Mouse (Mus musculus) gastrocnemius, adult 2 months (tissue): ENCODE results near the gene Oprl1. TPM values are rescaled to one million over a fixed set of nuclear protein-coding genes. Genes with fewer than 3 reads are reported as not detected.
A peak's percentile ranks its signal among the peaks of the same experiment; 100 is the strongest.

Source experiments
- DNase-seq: peaks from one replicate; pipeline ENCODE4 v3.0.0; 2022
- H3K27ac ChIP-seq: fragments of 200-600 bp; 2 replicates; pipeline ENCODE4 v1.8.1; 2022; ENCODE audit warnings: mild to moderate bottlenecking
- H3K4me3 ChIP-seq: fragments of 200-600 bp; 2 replicates; pipeline ENCODE4 v1.8.1; 2022; ENCODE audit warnings: mild to moderate bottlenecking, moderate library complexity
- CTCF ChIP-seq: fragments of 200-600 bp; IDR thresholded peaks from 2 replicates; pipeline ENCODE4 v1.8.1; 2022; ENCODE audit warnings: antibody characterized with exemption, mild to moderate bottlenecking, moderate library complexity
- intact Hi-C: fragments of 180-260 bp; cut with DNase I; formaldehyde crosslinking; loops from one replicate; pipeline ENCODE4 v1.15.1; 2025
- total RNA-seq, 2 experiments: library from RNA; stranded (reverse); gene quantifications; 2 replicates each; pipeline ENCODE4 v1.2.3; 2021

The Oprl1 gene
- total RNA-seq, 2 experiments from 2014 or later: not detected

DNA sequence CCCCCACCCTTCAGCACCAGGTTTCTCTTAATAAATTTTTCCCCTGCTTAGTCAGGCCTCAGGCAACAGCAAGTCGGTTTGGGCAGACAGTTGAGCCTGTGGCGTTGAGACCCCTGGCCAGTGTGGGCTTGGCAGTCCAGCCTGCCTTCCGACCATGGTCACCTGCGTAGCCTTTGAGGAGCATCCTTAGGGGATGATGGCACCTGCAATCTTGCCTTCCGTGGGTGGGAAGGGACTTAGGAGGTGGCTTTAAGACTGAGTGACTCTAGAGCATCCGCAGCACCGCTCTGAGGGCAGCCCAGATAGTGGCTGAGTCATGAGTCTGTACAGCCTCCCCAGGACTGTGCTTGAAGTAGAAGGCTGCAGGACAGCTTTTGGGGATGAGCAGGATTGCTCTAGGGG lies 34.1 kb upstream of the Oprl1 start:
- Histone ChIP-seq H3K27ac (peak overlapping the region; percentile 92), H3K4me3 (peak overlapping the region; percentile 86)
- no peak for DNase-seq
- intact Hi-C loops: loop anchor here (10.0 kb wide), 1 partner anchor 184 kb away; the partner anchor contains the start of gene Polr3k
- TF ChIP-seq CTCF: no peak

DNA sequence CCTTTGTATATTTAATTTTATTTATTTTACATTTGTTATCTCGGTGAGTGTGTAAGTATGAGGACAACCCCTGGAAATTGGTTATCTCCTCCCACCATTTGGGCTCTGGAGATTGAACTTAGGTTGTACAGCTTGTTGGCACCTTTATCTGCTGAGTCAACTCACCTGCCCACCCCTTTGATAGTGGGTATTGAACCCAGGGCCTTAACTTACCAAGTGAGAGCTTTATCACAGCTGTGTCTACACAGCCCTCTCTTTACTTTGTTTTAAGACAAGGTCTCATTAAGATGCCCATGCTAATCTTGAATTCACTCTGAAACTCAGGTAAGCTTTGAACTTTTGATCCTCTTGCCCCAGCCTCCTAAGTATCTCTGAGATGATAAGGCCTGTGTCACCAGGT lies 32.8 kb upstream of the Oprl1 start:
- DNase-seq: no peak
- no peak for TF ChIP-seq CTCF
- Histone ChIP-seq H3K4me3 (no peak overlapping the region), H3K27ac (no peak overlapping the region)
- intact Hi-C loops: loop anchor here (10.0 kb wide), 1 partner anchor 183 kb away; the partner anchor contains the start of gene Polr3k

DNA sequence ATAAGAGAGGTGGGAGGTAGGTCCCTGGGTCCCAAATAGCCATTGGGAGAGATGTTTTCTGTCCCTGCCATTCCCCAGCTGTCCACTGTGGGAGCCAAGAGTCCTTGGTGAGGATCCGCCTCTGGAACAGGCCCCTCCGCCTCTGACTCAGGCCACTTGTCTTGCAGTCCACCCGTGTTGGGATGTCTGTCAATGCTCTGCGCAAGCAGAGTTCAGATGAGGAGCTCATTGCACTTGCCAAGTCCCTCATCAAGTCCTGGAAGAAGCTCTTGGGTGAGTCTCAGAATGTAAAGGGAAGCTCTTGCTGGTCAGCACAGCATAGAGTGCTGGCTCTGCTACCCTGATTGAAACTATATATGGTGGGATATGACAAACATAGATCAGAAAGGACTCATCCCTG lies 31.4 kb upstream of the Oprl1 start:
- TF ChIP-seq CTCF: no peak
- no peak for DNase-seq
- H3K4me3 ChIP-seq: no peak overlapping the region
- intact Hi-C loops: loop anchor here (10.0 kb wide), 1 partner anchor 181 kb away; the partner anchor contains the start of gene Polr3k
- H3K27ac ChIP-seq: no peak overlapping the region

DNA sequence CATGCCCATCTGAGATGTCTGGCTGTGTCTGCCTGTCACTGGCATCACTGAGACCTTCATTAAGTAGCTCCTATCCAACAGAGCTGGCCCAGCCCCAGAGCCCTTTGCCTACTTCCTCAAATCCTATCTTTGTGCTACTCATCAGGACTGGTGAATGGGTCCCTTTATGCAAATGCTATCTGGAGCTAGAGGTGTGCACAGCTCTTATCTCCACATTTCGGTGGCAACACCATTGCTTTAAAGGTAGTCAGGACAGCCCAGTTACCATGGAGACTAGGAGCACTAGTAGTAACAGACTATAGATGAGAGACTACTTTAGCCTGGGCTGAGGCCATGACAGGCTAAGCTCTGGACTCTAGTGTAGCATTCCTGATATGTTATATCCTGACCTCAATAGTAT lies 30.1 kb upstream of the Oprl1 start:
- no peak overlapping the region for H3K27ac ChIP-seq
- no peak for DNase-seq
- intact Hi-C loops: loop anchor here (10.0 kb wide), 1 partner anchor 180 kb away; the partner anchor contains the start of gene Polr3k
- no peak for TF ChIP-seq CTCF
- no peak overlapping the region for H3K4me3 ChIP-seq

DNA sequence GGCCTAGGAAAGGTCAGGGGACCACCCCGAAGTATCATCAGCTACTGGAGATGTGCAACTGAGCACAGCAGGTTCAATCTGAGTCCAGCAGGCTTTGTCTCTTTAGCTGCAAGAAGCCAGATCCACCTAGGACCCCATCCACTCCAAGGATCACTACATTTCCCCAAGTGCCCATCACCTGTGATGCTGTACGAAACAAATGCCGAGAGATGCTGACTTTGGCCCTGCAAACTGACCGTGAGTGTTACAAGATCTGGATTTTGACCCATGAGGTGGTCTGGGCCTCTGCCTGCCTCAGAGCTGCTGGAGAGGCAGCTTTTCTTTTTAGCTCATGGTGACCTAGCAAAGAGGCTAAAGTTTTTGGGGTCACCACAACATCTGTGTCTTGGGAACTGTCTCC lies 29.1 kb upstream of the Oprl1 start:
- no peak for DNase-seq
- no peak overlapping the region for H3K27ac ChIP-seq
- TF ChIP-seq CTCF: no peak
- H3K4me3 ChIP-seq: no peak overlapping the region
- intact Hi-C loops: loop anchor here (10.0 kb wide), 1 partner anchor 179 kb away; the partner anchor contains the start of gene Polr3k

DNA sequence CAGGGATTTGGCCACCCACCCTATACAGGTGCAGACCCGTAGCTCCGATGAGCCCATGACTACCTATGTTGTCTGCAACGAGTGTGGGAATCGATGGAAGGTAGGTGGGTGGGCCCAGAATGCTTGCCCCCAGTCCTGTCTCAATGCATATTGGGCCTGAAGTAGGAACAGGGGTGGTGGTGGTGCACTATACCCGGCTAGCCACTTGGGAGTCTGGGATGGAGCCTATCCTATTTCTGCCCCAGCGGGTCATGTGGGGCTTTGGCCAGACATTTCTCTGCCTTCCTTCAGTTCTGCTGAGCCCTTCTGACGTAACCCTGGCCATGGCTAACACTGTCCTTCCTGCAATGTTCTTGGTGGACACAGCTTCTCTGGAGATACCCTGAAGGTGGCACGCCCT lies 27.2 kb upstream of the Oprl1 start:
- Histone ChIP-seq H3K4me3 (no peak overlapping the region), H3K27ac (no peak overlapping the region)
- no peak for TF ChIP-seq CTCF
- no peak for DNase-seq
- intact Hi-C loops: loop anchor here (10.0 kb wide), 1 partner anchor 177 kb away; the partner anchor contains the start of gene Polr3k

DNA sequence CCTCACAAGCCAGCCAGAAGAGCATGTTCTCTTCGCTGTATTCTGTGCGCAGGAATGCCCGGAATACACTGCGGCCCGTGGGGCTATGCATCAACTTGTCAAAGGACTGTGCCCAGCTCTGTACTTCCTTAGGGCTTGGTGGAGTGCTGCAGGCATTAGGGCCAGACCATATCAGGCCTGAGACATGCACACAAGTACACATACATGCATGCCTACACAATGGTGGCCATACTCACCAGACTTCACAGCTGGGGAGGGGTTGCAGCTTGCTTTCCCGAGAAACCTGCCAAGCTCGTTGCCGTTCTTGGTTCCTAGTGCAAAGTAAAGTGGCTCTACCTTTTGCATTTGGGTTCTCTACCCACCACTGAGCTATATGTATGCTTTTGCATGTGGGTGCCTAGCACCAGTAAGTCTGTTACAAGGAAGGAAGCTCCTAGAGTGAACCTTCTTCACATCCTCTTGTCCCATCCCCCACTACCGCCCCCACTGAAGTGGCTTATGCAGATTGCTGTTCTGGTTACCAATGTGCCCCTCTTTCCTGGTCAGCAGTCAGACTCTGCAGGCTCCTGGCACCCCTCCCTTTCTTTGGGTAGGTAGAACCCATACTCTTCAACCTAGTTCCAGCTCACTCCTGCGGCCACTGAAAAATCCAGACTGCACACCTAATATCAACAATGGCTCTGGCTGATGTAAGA lies 25.2 kb upstream of the Oprl1 start:
- Histone ChIP-seq H3K27ac (no peak overlapping the region), H3K4me3 (no peak overlapping the region)
- DNase-seq: no peak
- intact Hi-C loops: loop anchor here (10.0 kb wide), 1 partner anchor 175 kb away; the partner anchor contains the start of gene Polr3k
- TF ChIP-seq CTCF: no peak

DNA sequence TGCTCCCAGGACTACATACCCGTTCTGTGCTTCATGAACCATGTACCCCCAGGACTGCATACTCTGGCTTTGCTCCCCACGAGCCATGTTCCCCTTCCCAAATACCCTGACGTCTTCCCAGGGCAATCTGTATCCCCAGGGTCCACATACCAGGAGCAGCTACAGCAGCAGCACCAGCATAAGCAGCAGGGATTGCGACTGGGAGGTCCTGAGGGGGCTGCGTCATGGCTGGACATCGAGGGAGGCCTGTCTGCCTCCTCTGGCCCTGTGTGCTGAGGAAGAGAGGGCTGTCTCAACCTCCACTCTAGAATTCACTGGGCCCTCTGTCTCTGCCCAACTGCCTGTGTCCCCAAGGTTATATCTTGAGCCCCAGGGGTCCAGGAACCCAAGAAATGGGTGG lies 23.7 kb upstream of the Oprl1 start:
- DNase-seq: no peak
- no peak overlapping the region for H3K4me3 ChIP-seq
- no peak overlapping the region for H3K27ac ChIP-seq
- intact Hi-C loops: no loop called here
- TF ChIP-seq CTCF: no peak

DNA sequence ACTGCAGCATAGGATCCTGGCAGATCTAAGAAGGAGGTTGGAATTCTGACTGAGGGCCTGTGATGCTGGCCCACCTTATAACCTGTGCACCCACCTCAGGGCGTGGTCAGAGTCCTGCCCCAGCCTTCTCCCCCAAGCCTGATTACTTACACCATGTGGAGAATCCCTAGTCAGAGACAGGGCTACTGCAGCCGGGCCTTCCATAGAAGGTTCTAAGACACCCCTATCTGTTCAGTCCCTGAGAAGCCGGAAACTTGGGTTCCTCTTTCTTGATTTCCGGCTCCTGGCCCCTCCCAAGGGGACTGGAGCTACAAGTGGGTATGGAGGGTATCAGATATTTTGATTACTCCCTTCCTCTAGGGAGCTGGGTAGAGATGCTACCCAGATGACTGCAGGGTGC lies 23.2 kb upstream of the Oprl1 start:
- Histone ChIP-seq H3K4me3 (peak overlapping the region; percentile 19), H3K27ac (no peak overlapping the region)
- no peak for TF ChIP-seq CTCF
- intact Hi-C loops: no loop called here
- no peak for DNase-seq

DNA sequence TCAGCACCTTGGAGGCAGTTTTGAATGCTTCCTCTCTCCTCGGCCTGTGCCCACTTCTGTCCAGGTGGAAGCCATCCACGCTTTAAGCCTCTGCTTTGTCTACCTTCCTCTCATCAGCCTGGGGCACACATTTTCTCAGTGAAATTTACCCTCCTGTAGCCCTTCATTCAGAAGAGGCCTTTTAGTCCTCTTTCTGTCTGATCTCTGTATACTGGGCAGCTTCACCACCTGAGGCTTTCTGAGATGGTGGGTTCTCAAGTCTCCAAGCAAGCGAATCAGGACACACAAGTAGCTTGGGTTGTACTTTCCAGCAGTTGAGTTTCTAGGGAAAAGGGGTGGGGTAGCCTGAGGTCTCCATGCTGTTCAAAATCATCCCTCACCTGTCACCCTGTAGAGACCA lies 22.5 kb upstream of the Oprl1 start:
- TF ChIP-seq CTCF: no peak
- Histone ChIP-seq H3K27ac (no peak overlapping the region), H3K4me3 (no peak overlapping the region; the same call in 1 of the 2 replicates)
- intact Hi-C loops: no loop called here
- no peak for DNase-seq

DNA sequence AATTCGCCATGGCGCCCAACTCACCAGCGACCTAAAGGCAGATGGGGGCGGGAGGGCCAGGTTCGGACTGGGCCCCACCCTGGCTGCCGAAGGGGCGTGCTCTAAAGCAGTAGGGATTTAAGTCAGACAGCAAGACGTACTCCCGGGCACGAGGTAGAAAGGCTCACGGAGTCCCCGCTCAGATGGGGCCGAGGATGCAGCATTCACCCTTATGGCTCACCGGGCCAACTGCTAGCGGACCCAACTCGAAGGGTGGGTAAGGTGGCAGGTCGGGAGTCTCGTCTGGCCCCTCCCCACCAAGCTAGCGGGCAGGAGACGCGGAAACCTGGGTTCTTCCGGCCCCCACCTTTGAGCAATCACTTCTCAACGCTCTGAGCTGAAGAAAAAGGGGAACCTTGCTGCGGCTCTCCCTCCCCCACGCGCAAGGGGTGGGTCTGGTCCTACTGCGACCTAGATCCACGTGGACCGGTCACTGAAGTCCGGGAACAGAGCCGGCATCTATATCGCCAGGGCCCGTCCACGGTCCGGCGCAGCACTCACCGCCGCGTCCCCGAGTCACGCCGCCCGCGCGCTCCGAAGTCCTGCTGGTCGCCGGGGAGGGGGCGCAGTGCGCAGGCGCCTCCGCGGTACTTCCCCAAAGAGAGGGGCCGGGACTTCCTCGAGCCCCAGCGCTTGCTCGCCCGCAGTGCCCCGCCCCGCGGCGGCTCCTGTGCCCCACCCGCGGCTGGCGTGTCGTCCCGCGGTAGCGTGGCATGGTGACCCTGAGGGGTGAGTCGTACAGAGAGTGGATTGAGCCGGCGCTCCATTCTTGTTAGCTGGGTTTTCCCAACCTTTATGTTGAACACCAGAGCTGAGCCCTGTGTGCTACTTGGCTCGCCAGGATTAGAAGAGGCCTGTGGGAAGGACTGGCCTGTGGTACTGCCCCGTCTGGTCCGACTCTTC lies 21.2 kb upstream of the Oprl1 start, which contains the start of gene Rgs19:
TSS of gene Rgs19 (minus strand) at position 639 of the 942 bp plus-strand sequence.
- intact Hi-C loops: no loop called here
- DNase-seq: peak; percentile 90
- peak within 1 kb of the TSS; percentile 82 for H3K27ac ChIP-seq
- H3K4me3 ChIP-seq: peak within 1 kb of the TSS; percentile 79
- no peak for TF ChIP-seq CTCF

DNA sequence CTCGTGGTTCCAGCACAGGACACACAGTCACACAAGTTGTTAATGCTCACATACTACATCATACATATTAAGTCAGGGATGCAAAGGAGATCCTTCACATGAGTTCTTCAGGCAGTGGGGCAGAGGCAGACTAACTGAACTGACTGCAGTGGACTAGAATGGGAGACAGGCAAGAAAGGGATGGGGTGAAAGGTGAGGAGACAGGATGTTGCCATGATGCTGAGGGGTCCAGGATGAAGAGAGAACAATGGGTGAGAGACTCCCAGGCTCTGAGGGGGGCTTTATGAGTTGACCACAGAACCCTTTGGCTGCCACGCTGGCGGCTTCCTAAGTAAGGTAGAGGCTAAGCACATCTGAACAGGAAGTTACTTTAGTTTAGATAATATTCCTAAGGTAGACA lies 20.2 kb upstream of the Oprl1 start:
- no peak for TF ChIP-seq CTCF
- no peak for DNase-seq
- intact Hi-C loops: no loop called here
- Histone ChIP-seq H3K27ac (no peak overlapping the region), H3K4me3 (no peak overlapping the region)

DNA sequence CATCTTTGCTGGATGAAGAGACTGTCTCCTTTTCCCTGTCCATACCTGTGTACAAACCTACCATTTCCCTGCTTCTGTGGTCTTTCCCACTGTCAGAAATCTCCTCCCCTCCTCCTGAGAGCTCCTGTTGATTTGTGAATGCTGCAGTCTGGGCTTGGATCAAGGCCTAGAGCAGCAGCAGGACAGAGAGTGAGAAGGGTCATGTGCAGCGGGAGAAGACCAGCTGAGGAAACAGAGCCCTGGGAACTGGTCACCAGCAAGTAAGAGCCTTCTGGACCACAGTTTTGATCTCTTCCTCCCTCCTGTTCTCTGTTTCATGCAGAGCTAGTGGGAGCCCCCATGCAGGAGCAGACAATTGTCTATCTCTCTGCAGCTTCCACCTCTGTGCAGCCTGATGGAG lies 19.0 kb upstream of the Oprl1 start:
- no peak overlapping the region for H3K27ac ChIP-seq
- no peak overlapping the region for H3K4me3 ChIP-seq
- no peak for DNase-seq
- no peak for TF ChIP-seq CTCF
- intact Hi-C loops: no loop called here
